Mouse (Mus musculus) kidney, embryonic 15.5 days (tissue): ENCODE results near the gene Gxylt2. TPM values are rescaled to one million over a fixed set of nuclear protein-coding genes. Genes with fewer than 3 reads are reported as not detected.
A peak's percentile ranks its signal among the peaks of the same experiment; 100 is the strongest.

Source experiments
- ATAC-seq: fragments of 200-750 bp; cut with Nextera tagmentation; replicated peaks from 2 replicates; pipeline ENCODE4 v1.8.0; 2017; ENCODE audit warnings: moderate TSS enrichment; ENCODE audit not compliant: low FRiP score
- H3K27ac ChIP-seq: fragments of 300-500 bp; sonication (generic); 2 replicates; pipeline ENCODE4 v1.5.1; 2015; ENCODE audit warnings: mild to moderate bottlenecking, inconsistent platforms
- H3K27me3 ChIP-seq: fragments of 300-500 bp; sonication (generic); 2 replicates; pipeline ENCODE4 v1.6.1; 2015; ENCODE audit warnings: inconsistent platforms
- H3K36me3 ChIP-seq: fragments of 300-500 bp; sonication (generic); 2 replicates; pipeline ENCODE4 v1.6.1; 2015; ENCODE audit warnings: inconsistent platforms
- H3K4me1 ChIP-seq: fragments of 300-500 bp; sonication (generic); 2 replicates; pipeline ENCODE4 v1.6.1; 2015; ENCODE audit warnings: inconsistent platforms
- H3K4me2 ChIP-seq: fragments of 300-500 bp; sonication (generic); 2 replicates; pipeline ENCODE4 v1.6.1; 2015; ENCODE audit warnings: moderate library complexity, mild to moderate bottlenecking, inconsistent platforms
- H3K4me3 ChIP-seq: fragments of 300-500 bp; sonication (generic); replicated peaks from 2 replicates; pipeline ENCODE4 v1.5.1; 2015; ENCODE audit warnings: mild to moderate bottlenecking, inconsistent platforms
- H3K9ac ChIP-seq: fragments of 300-500 bp; sonication (generic); 2 replicates; pipeline ENCODE4 v1.6.1; 2015; ENCODE audit warnings: mild to moderate bottlenecking, inconsistent platforms
- H3K9me3 ChIP-seq: fragments of 300-500 bp; sonication (generic); replicated peaks from 2 replicates; pipeline ENCODE4 v1.6.1; 2016; ENCODE audit warnings: inconsistent platforms
- WGBS: fragments of 180-500 bp; shearing (Covaris S2); methylation state at CpG from one replicate; pipeline ENCODE4 v1.1.7; 2015; ENCODE audit warnings: mixed read lengths; 5-methylcytosine and 5-hydroxymethylcytosine counted together
- polyA plus RNA-seq: library from polyadenylated mRNA; unstranded; fragments of >200 nt; fragmentation: Nextera tagmentation; extraction: Ambion mirVana; gene quantifications from 2 replicates; pipeline ENCODE4 v1.2.1, GENCODE M21; 2015

The Gxylt2 gene
- polyA plus RNA-seq, 1 experiment from 2014 or later: 9.0 TPM

DNA sequence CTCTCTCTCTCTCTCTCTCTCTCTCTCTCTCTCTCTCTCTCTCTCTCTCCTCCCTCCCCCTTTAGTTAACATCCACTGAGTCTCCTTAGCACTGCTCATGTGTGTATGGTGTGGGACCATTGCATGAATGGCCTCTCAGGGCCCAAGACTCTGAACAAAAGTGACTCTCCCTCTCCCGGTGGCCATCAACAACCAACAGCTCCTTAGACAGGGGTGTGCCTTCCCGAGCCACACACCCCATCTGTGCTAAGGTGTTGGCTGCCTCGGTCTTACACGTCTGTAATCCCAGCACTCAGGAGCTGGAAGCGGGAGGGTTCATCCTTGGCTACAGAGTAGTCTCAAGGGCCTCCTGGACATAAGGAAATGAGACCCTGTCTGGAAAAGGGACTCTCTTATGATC is 4.5 kb upstream of the Gxylt2 start:
- Histone ChIP-seq H3K27ac (no peak overlapping the region), H3K36me3 (no peaks in the 10 kb centered on the region), H3K4me3 (no peak overlapping the region), H3K9ac (no peak overlapping the region), H3K9me3 (no peaks in the 10 kb centered on the region; the same call in 1 of the 2 replicates), H3K4me1 (peaks cover 7% of the 10 kb centered on the region), H3K27me3 (peaks cover 18% of the 10 kb centered on the region), H3K4me2 (no peak overlapping the region)
- 76% methylated on average over 5 of the region's 5 CpGs for WGBS
- ATAC-seq: no peak

DNA sequence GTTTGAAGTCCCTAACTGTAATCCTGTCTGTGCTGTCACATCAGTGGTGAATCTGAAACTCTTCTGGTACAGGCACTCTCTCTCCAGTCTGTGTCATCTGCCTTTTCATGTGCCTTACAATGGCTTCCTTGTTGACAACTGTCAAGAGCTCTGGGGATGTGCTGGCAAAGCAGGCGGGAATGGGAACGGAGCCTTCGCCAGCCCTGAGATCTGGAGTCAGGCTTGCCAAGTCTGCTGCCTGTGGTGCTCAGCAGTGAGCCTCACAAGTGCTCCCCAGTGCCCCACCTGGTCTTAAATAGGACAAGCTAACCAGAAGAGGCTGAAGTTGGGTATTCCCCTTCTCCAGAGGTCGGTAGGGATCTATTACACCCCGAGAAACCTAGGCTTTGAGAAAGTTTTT is 3.8 kb upstream of the Gxylt2 start:
- H3K4me2 ChIP-seq: no peak overlapping the region
- no peak overlapping the region for H3K9ac ChIP-seq
- H3K36me3 ChIP-seq: no peaks in the 10 kb centered on the region
- no peaks in the 10 kb centered on the region; the same call in 1 of the 2 replicates for H3K9me3 ChIP-seq
- H3K27ac ChIP-seq: no peak overlapping the region
- 75% methylated on average over 5 of the region's 5 CpGs for WGBS
- peaks cover 24% of the 10 kb centered on the region for H3K27me3 ChIP-seq
- peaks cover 14% of the 10 kb centered on the region for H3K4me1 ChIP-seq
- H3K4me3 ChIP-seq: no peak overlapping the region
- no peak for ATAC-seq

DNA sequence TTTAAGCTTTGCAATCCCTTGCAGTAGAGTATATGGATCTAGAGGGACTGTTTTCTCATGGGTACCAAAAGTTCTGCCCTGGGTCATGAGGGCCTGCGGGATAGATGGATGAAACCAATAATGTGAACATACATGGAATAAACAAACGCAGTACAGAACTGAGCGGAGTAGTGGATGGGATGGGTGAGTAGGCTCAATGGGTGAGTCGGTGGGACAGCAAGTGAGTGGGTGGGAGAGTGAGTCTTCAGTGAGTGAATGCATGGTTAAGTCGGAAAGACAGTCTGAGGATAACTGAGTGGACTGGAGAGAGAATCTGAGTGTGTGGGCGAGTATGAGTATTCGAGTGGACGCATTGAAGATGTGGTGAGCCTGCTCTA is 349 bp upstream of the Gxylt2 start:
- no peaks in the 10 kb centered on the region; the same call in 1 of the 2 replicates for H3K9me3 ChIP-seq
- peak overlapping the region; percentile 79 for H3K4me3 ChIP-seq
- peaks cover 28% of the 10 kb centered on the region for H3K4me1 ChIP-seq
- peak overlapping the region; percentile 98 for H3K4me2 ChIP-seq
- WGBS: 29% methylated on average over 8 of the region's 8 CpGs
- peak; percentile 23 for ATAC-seq
- H3K27ac ChIP-seq: no peak overlapping the region
- H3K27me3 ChIP-seq: peaks cover 36% of the 10 kb centered on the region
- peak overlapping the region; percentile 68; the same call in 1 of the 2 replicates for H3K9ac ChIP-seq
- no peaks in the 10 kb centered on the region for H3K36me3 ChIP-seq

DNA sequence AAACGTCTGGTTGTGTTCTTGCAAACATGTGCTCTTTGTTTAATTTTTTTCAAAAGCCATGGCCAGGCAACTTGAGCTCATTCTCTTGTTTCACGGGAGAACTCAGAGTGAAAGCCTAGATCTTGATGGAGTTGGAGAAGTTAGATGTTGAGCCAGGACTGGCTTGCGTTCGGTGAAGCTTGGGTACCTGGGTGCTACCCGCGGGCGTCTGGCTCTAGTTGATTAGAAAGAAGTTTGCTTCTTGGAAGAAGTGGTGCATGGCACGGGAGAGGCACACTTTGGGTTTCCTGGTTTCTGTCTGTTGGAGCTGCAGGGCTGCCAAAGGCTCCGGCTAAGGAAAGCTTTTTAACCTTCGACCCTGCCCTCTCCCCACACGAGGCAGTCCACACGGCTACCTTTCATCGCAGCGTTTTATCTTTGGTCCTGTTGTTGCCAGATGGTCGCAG is 855 bp downstream of the Gxylt2 start:
- H3K4me2 ChIP-seq: peak overlapping the region; percentile 98
- H3K27ac ChIP-seq: peak overlapping the region; percentile 84
- peak overlapping the region; percentile 68 for H3K9ac ChIP-seq
- peaks cover 35% of the 10 kb centered on the region for H3K4me1 ChIP-seq
- ATAC-seq: 0 out of 2 replicates have a peak, but pooled peaks have one; percentile 1
- H3K9me3 ChIP-seq: no peaks in the 10 kb centered on the region; the same call in 1 of the 2 replicates
- peaks cover 36% of the 10 kb centered on the region for H3K27me3 ChIP-seq
- no peaks in the 10 kb centered on the region for H3K36me3 ChIP-seq
- peak overlapping the region; percentile 79 for H3K4me3 ChIP-seq
- WGBS: under 1% methylated on average over 15 of the region's 15 CpGs

DNA sequence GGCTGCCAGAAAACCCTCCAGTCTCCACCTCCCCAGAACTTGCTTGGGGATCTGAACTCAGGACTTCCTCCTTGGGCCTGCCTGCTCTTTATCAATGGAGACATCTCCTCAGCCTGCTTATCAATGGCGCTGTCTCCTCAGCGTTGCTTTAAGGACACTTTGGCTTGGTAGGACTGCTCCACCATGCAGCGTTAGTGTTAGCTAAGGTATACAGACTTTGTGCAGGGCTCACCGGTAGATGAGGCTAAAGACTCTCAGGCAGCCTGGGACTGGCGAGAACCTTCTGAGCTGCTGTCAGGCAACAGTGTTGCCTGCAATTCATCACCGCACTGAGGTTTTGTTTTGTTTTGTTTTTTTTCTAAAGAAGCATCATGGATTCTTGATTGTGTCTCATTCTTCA is 2.3 kb downstream of the Gxylt2 start:
- Histone ChIP-seq H3K27ac (no peak overlapping the region), H3K4me3 (no peak overlapping the region), H3K9me3 (no peaks in the 10 kb centered on the region; the same call in 1 of the 2 replicates), H3K4me1 (peaks cover 35% of the 10 kb centered on the region), H3K27me3 (peaks cover 36% of the 10 kb centered on the region), H3K36me3 (no peaks in the 10 kb centered on the region), H3K4me2 (no peak overlapping the region), H3K9ac (no peak overlapping the region)
- ATAC-seq: no peak
- 76% methylated on average over 6 of the region's 6 CpGs for WGBS

DNA sequence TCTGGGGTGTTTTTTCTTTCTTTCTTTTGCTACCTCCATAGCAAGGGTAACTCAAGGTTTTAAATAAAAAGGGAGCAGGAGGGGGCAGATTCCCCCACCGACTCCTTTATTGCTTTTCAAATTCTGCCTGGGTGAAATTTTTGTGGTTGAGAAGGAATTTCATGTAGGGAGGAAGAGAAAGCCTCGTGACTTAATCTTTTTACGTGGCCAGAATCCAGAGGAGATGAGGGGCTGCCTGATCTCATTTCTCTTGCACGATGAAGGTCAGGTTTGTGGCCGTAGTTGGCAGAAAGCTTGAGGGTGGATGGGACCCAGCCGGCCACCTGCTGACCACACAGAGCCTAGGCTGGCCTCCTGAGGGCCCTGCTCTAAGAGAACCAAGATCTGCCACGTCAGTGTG is 3.0 kb downstream of the Gxylt2 start:
- no peak for ATAC-seq
- WGBS: 46% methylated on average over 7 of the region's 7 CpGs
- H3K4me1 ChIP-seq: peaks cover 35% of the 10 kb centered on the region
- no peaks in the 10 kb centered on the region for H3K36me3 ChIP-seq
- H3K27ac ChIP-seq: no peak overlapping the region
- no peak overlapping the region for H3K9ac ChIP-seq
- peaks cover 35% of the 10 kb centered on the region for H3K27me3 ChIP-seq
- no peak overlapping the region for H3K4me2 ChIP-seq
- no peaks in the 10 kb centered on the region; the same call in 1 of the 2 replicates for H3K9me3 ChIP-seq
- H3K4me3 ChIP-seq: no peak overlapping the region

DNA sequence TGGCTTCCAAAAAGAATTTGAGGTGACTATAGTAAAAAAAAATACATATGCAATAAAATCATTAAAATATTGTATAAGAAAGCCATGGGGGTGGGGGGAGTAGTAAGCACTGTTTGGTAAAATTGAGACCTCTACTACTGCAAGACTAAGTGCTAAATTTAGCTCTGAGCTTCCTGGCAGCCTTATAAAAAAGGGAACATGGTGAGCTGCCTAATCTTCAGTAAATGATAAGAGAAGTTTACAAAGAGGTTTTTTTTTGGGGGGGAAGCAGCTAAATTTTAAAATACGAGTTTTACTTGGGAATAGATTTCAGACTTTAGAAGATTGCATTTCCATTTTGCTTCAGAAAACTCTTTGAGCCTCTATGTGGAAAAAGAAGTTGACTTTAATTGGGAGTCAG is 3.7 kb downstream of the Gxylt2 start:
- H3K4me2 ChIP-seq: no peak overlapping the region
- 84% methylated on average over 1 of the region's 1 CpGs for WGBS
- no peak overlapping the region for H3K9ac ChIP-seq
- no peak overlapping the region for H3K4me3 ChIP-seq
- no peaks in the 10 kb centered on the region for H3K36me3 ChIP-seq
- peaks cover 35% of the 10 kb centered on the region for H3K4me1 ChIP-seq
- no peaks in the 10 kb centered on the region for H3K9me3 ChIP-seq
- ATAC-seq: no peak
- peaks cover 29% of the 10 kb centered on the region for H3K27me3 ChIP-seq
- no peak overlapping the region for H3K27ac ChIP-seq

DNA sequence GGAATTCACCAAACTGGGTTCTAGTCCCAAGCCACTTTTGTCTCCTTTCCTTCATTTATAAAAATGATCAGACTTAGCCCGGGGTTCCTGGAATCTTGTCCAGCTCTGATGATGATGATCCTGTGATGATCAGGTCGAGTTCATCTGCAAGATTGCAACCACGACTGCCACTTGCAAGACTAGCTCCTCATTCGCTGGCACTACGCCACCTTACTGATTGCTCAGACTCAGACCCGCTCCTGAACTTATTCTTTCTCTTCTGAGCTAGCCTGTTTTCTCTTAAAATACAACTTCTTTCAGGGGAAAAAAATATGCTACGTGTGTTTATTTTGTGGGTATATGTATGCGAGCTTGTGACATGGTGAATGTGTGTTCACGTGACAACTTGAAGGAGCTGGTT is 4.5 kb downstream of the Gxylt2 start:
- WGBS: 76% methylated on average over 9 of the region's 9 CpGs
- ATAC-seq: no peak
- H3K4me3 ChIP-seq: no peak overlapping the region
- H3K27me3 ChIP-seq: peaks cover 28% of the 10 kb centered on the region
- no peak overlapping the region for H3K4me2 ChIP-seq
- H3K36me3 ChIP-seq: no peaks in the 10 kb centered on the region
- H3K9ac ChIP-seq: no peak overlapping the region
- H3K27ac ChIP-seq: no peak overlapping the region
- H3K4me1 ChIP-seq: peaks cover 34% of the 10 kb centered on the region
- H3K9me3 ChIP-seq: no peaks in the 10 kb centered on the region

DNA sequence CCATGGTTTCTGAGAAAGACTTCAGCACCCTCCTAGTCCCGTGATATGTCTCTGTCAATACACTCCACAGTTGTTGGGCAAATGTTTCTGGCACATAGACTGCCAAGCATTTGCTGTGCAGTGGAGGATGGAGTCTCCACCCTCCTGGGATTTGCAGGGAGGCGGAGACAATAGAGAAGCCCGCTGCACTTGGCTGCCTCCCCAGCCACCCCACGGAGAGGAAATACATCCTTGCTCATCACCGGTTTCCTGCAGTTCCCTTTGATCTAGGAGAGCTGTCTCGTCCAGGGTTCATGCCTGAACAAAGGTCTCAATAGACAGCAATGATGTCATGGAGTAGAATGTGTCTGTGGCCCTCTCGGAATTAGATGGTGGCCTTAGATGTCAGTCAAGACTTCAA is 4.9 kb downstream of the Gxylt2 start:
- Histone ChIP-seq H3K9me3 (no peaks in the 10 kb centered on the region), H3K4me2 (0 out of 2 replicates have a peak overlapping the region, but pooled peaks have one; percentile 2), H3K27ac (no peak overlapping the region), H3K27me3 (peaks cover 28% of the 10 kb centered on the region), H3K4me3 (no peak overlapping the region), H3K36me3 (no peaks in the 10 kb centered on the region), H3K4me1 (peaks cover 29% of the 10 kb centered on the region), H3K9ac (no peak overlapping the region)
- 16% methylated on average over 7 of the region's 7 CpGs for WGBS
- peak; percentile 76 for ATAC-seq

DNA sequence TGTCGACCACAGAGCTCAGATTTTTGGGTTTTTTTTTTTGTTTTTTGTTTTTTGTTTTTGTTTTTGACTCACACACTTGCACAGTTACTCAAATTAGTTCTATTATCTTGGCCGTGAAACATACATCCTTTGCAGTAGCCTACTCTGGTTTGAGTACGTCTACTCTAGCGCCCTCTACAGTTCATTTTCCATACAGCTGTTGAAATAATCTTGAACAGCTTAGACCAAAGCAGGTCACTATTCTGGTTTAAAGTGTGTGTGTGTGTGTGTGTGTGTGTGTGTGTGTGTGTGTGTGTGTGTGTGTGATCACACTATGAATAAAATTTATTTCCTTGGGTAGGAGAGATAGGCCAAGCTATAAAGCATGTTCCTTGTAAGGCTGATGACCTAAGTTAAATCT is 5.6 kb downstream of the Gxylt2 start:
- Histone ChIP-seq H3K9ac (no peak overlapping the region), H3K27me3 (peaks cover 24% of the 10 kb centered on the region), H3K4me3 (no peak overlapping the region), H3K4me2 (no peak overlapping the region), H3K4me1 (peaks cover 26% of the 10 kb centered on the region), H3K36me3 (no peaks in the 10 kb centered on the region), H3K27ac (no peak overlapping the region), H3K9me3 (no peaks in the 10 kb centered on the region)
- no peak for ATAC-seq
- WGBS: 43% methylated on average over 4 of the region's 4 CpGs

DNA sequence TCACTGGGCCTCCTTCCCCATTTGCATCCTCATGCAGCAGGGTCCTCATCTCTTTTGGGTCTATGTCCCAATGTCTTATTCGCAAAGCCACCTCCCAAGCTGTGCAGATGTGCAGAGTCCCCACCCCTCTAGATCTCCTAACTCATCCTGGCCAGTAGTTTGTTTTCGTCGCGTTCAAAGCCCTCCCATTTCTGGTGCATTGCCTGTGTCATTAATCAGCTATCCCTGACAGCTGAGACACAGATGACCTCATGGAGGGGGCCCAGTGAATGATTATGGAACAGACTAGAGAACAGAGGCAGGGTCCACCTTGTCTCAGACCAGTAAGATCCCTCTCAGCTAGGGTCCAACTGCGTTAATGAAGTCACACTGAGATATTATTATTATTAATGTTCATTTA is 6.3 kb downstream of the Gxylt2 start:
- H3K9ac ChIP-seq: no peak overlapping the region
- H3K27me3 ChIP-seq: peaks cover 19% of the 10 kb centered on the region
- H3K4me3 ChIP-seq: no peak overlapping the region
- no peaks in the 10 kb centered on the region for H3K9me3 ChIP-seq
- peaks cover 19% of the 10 kb centered on the region for H3K4me1 ChIP-seq
- H3K36me3 ChIP-seq: no peaks in the 10 kb centered on the region
- ATAC-seq: no peak
- no peak overlapping the region for H3K27ac ChIP-seq
- 70% methylated on average over 5 of the region's 5 CpGs for WGBS
- no peak overlapping the region for H3K4me2 ChIP-seq

DNA sequence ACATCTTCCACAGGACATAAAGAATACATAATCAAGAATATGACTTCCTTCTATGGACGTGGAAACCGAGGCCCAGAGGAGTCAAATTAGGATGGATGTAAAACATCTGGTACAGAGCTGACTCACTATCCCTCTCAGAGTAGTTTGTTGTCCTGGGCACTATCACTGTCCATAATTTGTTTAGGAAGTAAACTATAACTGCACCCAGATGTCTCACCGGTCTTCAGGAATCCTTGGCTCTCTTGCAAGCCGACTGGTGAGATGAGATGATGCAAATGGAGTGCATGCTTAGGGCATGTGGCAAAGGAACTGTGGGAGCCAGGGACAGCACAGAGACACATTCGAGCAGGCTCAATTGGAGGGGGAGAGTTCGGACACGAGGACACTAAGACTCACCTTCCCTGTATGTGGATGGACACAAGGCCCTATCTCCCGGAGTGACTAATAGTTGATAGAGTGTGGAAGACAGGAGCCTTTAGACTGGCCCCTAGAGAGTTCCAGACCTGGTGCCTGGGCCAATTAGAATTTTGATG is 10.8 kb downstream of the Gxylt2 start:
- H3K4me1 ChIP-seq: peaks cover 12% of the 10 kb centered on the region
- H3K9ac ChIP-seq: no peak overlapping the region
- H3K9me3 ChIP-seq: no peaks in the 10 kb centered on the region
- no peak overlapping the region for H3K4me3 ChIP-seq
- no peaks in the 10 kb centered on the region for H3K36me3 ChIP-seq
- peaks cover 27% of the 10 kb centered on the region; the same call in 1 of the 2 replicates for H3K27me3 ChIP-seq
- 83% methylated on average over 8 of the region's 8 CpGs for WGBS
- H3K27ac ChIP-seq: no peak overlapping the region
- ATAC-seq: no peak
- no peak overlapping the region for H3K4me2 ChIP-seq

DNA sequence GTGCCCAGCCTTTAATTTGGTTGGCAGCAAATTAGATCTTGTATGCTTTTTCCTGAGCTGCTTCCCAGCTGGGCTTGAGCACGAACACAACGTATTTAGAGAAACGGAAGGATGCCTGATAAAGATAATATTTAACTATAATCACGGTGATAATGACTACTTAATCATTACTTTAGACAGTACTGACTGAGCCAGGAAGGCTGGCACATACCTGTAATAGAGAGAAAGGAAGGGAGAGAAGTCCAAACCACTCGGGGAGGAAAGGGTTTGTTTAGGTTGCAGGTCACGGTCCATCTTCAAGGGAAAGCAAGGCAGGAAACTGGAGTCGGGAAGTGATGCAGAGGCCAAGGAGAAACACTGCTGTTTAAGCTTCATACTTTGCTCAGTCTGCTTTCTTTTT is 11.6 kb downstream of the Gxylt2 start:
- Histone ChIP-seq H3K27me3 (peaks cover 27% of the 10 kb centered on the region; the same call in 1 of the 2 replicates), H3K9me3 (no peaks in the 10 kb centered on the region), H3K4me1 (peaks cover 20% of the 10 kb centered on the region), H3K27ac (no peak overlapping the region), H3K9ac (no peak overlapping the region), H3K36me3 (no peaks in the 10 kb centered on the region), H3K4me2 (no peak overlapping the region), H3K4me3 (no peak overlapping the region)
- ATAC-seq: no peak
- 49% methylated on average over 7 of the region's 7 CpGs for WGBS
